Mouse (Mus musculus) lung, postnatal 0 days (tissue): Measurements from ENCODE around the gene Dusp6.

Experiments
- CTCF ChIP-seq: IDR thresholded peaks from 2 replicates; pipeline ENCODE4 v1.5.1; 2016; ENCODE audit warnings: antibody characterized with exemption, mild to moderate bottlenecking
- EP300 ChIP-seq: IDR thresholded peaks from 2 replicates; pipeline ENCODE4 v1.6.1; 2016; ENCODE audit warnings: antibody characterized with exemption, mild to moderate bottlenecking, control low read depth

- no peak for TF ChIP-seq CTCF
- TF ChIP-seq EP300 = no peak
Observed at GRCm38 (mm10) chr10:99221540-99221939, 41.5 kb upstream of the Dusp6 start.
